8 mouse cellular contexts compared by ENCODE assay signal in the genomic region with DNA sequence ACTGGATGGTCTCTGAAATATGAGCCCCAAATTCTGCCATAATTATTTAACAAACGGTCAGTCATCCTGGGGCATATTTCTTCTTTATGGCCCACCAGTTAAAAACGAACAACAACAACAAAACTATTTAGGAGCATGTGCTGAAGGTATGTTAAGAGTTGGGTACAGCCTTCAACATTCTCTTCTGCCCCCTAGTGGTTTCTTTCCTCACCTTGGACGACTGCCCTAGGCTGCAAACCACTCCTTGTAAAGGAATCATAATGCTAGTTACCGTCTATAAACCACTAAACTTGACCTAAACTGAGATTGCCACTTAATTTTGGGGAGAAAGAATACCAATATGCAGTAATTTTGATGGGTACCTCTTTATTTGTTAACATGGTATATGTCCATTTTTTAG. TPM values are rescaled to one million over a fixed set of nuclear protein-coding genes. Genes with fewer than 3 reads are reported as not detected.
DNase-seq lines count a peak whose midpoint lies in the region; ATAC-seq lines count a peak whose summit lies in the region.
"Had no signal": no experiment of that assay in that cellular context is flagged by ENCODE, and none has a peak within 500 bp of the region (broad histone marks: within the 10 kb centered on the region; RNA-seq: fewer than 3 reads in every experiment).

No protein-coding gene starts in this region.

- H3K27me3 ChIP-seq in hindbrain, embryonic 11.5 days (ENCODE audit: control insufficient read depth, insufficient read depth, low read length), result no peaks in the 10 kb centered on the region
- H3K27me3 ChIP-seq in hindbrain, embryonic 10.5 days (ENCODE audit: insufficient read depth, poor library complexity, severe bottlenecking), result no peaks in the 10 kb centered on the region
- H3K27me3 ChIP-seq in embryonic facial prominence, embryonic 14.5 days (replicated peaks; ENCODE audit: control insufficient read depth, insufficient read depth, low read length), result no peaks in the 10 kb centered on the region

- no peaks in the 10 kb centered on the region for H3K9me3 ChIP-seq in hindbrain, embryonic 11.5 days (ENCODE audit: control insufficient read depth, low read length)
- peaks cover 51% of the 10 kb centered on the region for H3K9me3 ChIP-seq in hindbrain, embryonic 10.5 days
- H3K9me3 ChIP-seq in embryonic facial prominence, embryonic 14.5 days (ENCODE audit: control insufficient read depth, low read length), result peaks cover 8% of the 10 kb centered on the region; the same call in 1 of the 2 replicates

- peak; percentile 63 for DNase-seq in hindbrain, embryonic 11.5 days (ENCODE audit: low spot score)
- no peak for DNase-seq in hindbrain, embryonic 10.5 days (ENCODE audit: low spot score)
- DNase-seq in right cerebral cortex, postnatal 4 days, result peak; percentile 13
- DNase-seq in right cerebral cortex, adult 18-20 months, result no peak
- peak; percentile 45 for DNase-seq in embryonic facial prominence, embryonic 14.5 days (ENCODE audit: low spot score)
- no peak for DNase-seq in spleen, postnatal 14 days (ENCODE audit: low spot score in 2 of 2)
- DNase-seq in spleen, postnatal 10 days (ENCODE audit: low spot score in 2 of 2), result no peak

- H3K4me2 ChIP-seq in hindbrain, embryonic 11.5 days (replicated peaks; ENCODE audit: low read depth, low read length), result no peak overlapping the region
- H3K4me2 ChIP-seq in embryonic facial prominence, embryonic 14.5 days (ENCODE audit: low read depth, low read length), result no peak overlapping the region

- 0 out of 2 replicates have a peak, but pooled peaks cover 2% of the 10 kb centered on the region for H3K4me1 ChIP-seq in hindbrain, embryonic 11.5 days (replicated peaks; ENCODE audit: control insufficient read depth, insufficient read depth, low read length)
- H3K4me1 ChIP-seq in hindbrain, embryonic 10.5 days (replicated peaks), result peaks cover 23% of the 10 kb centered on the region
- H3K4me1 ChIP-seq in embryonic facial prominence, embryonic 14.5 days (ENCODE audit: control insufficient read depth, insufficient read depth, low read length), result no peaks in the 10 kb centered on the region

- H3K9ac ChIP-seq in hindbrain, embryonic 11.5 days (ENCODE audit: low read depth, low read length), result no peak overlapping the region
- no peak overlapping the region for H3K9ac ChIP-seq in embryonic facial prominence, embryonic 14.5 days (ENCODE audit: low read depth, low read length)

- no peak overlapping the region for H3K27ac ChIP-seq in hindbrain, embryonic 11.5 days (ENCODE audit: low read depth, low read length)
- no peak overlapping the region for H3K27ac ChIP-seq in hindbrain, embryonic 10.5 days
- no peak overlapping the region for H3K27ac ChIP-seq in embryonic facial prominence, embryonic 14.5 days (replicated peaks; ENCODE audit: low read depth, low read length)

- no peak for ATAC-seq in hindbrain, embryonic 11.5 days (ENCODE audit: low FRiP score)
- ATAC-seq in embryonic facial prominence, embryonic 14.5 days (ENCODE audit: low read depth), result no peak

- H3K36me3 ChIP-seq in hindbrain, embryonic 11.5 days (ENCODE audit: control insufficient read depth, insufficient read depth, low read length), result no peaks in the 10 kb centered on the region
- H3K36me3 ChIP-seq in hindbrain, embryonic 10.5 days, result peaks cover 16% of the 10 kb centered on the region
- no peaks in the 10 kb centered on the region for H3K36me3 ChIP-seq in embryonic facial prominence, embryonic 14.5 days (ENCODE audit: control insufficient read depth, insufficient read depth, low read length)

- no peak overlapping the region for H3K4me3 ChIP-seq in hindbrain, embryonic 11.5 days (ENCODE audit: low read depth, low read length)
- H3K4me3 ChIP-seq in hindbrain, embryonic 10.5 days, result no peak overlapping the region
- H3K4me3 ChIP-seq in embryonic facial prominence, embryonic 14.5 days (ENCODE audit: low read depth, low read length), result no peak overlapping the region
- H3K4me3 ChIP-seq: myocyte had no signal

- 36% methylated on average over 4 of the region's 4 CpGs for WGBS in hindbrain, embryonic 11.5 days
- WGBS in hindbrain, embryonic 10.5 days, result 43% methylated on average over 4 of the region's 4 CpGs
- 26% methylated on average over 4 of the region's 4 CpGs for WGBS in embryonic facial prominence, embryonic 14.5 days

RNA-seq across cellular contexts. Expression of a gene that starts 1.2 kb away (rescaled TPM):
- 9.5 and 11.3 TPM in 2 replicates for polyA plus RNA-seq in hindbrain, embryonic 11.5 days (2014; fragmentation: Nextera tagmentation; extraction: Ambion mirVana)
- 5.5 and 11.8 TPM in 2 replicates for polyA plus RNA-seq in hindbrain, embryonic 10.5 days (2016; fragmentation: Nextera tagmentation; extraction: Ambion mirVana)
- polyA plus RNA-seq in embryonic facial prominence, embryonic 14.5 days (2014; fragmentation: Nextera tagmentation; extraction: Ambion mirVana), result 12.9 and 13.3 TPM in 2 replicates
- polyA plus RNA-seq: myocyte had no signal

RNA-seq across cellular contexts. Expression of a gene that starts 29.3 kb away (rescaled TPM):
- 214 and 229 TPM in 2 replicates for polyA plus RNA-seq in hindbrain, embryonic 11.5 days (2014; fragmentation: Nextera tagmentation; extraction: Ambion mirVana)
- polyA plus RNA-seq in hindbrain, embryonic 10.5 days (2016; fragmentation: Nextera tagmentation; extraction: Ambion mirVana), result 100 and 194 TPM in 2 replicates
- polyA plus RNA-seq in embryonic facial prominence, embryonic 14.5 days (2014; fragmentation: Nextera tagmentation; extraction: Ambion mirVana), result 205 and 214 TPM in 2 replicates

RNA-seq across cellular contexts. Expression of a gene that starts 44.3 kb away (rescaled TPM):
- polyA plus RNA-seq in hindbrain, embryonic 11.5 days (2014; fragmentation: Nextera tagmentation; extraction: Ambion mirVana), result 16.6 and 17.5 TPM in 2 replicates
- 15.4 and 15.5 TPM in 2 replicates for polyA plus RNA-seq in hindbrain, embryonic 10.5 days (2016; fragmentation: Nextera tagmentation; extraction: Ambion mirVana)
- 6.2 TPM in 2 replicates for polyA plus RNA-seq in embryonic facial prominence, embryonic 14.5 days (2014; fragmentation: Nextera tagmentation; extraction: Ambion mirVana)

Comparison
In these comparisons a context has a peak if more than half of its experiments do, and no peak if none do; other contexts are left out.
1. DNase-seq: peak in hindbrain, embryonic 11.5 days (single experiment), right cerebral cortex, postnatal 4 days (single experiment) and embryonic facial prominence, embryonic 14.5 days (single experiment); none in hindbrain, embryonic 10.5 days (single experiment), right cerebral cortex, adult 18-20 months (single experiment), spleen, postnatal 14 days (0 of 2) and spleen, postnatal 10 days (0 of 2).